Mouse (Mus musculus) telencephalon, adult 2 months (tissue): ENCODE results near the gene Agpat3.

ENCODE experiments used
- DNase-seq: peaks from one replicate; pipeline ENCODE4 v3.0.0-alpha.2; 2011; ENCODE audit warnings: low read depth, low spot score

Agpat3 gene

GRCm38 (mm10) chr10:78297576-78298484 lies 54.5 kb downstream of the Agpat3 start:
- peak; percentile 74 for DNase-seq

- no peak for DNase-seq
Measured at GRCm38 (mm10) chr10:78296980-78297379, 55.3 kb downstream of the Agpat3 start.

GRCm38 (mm10) chr10:78296371-78296770 lies 55.9 kb downstream of the Agpat3 start:
- DNase-seq = no peak

GRCm38 (mm10) chr10:78293576-78293975 lies 58.7 kb downstream of the Agpat3 start:
- no peak for DNase-seq

- DNase-seq = no peak
Measured at GRCm38 (mm10) chr10:78292381-78292780, 59.9 kb downstream of the Agpat3 start.

- DNase-seq = no peak
Measured at GRCm38 (mm10) chr10:78290730-78291535, 61.4 kb downstream of the Agpat3 start.

GRCm38 (mm10) chr10:78288896-78289295 lies 63.4 kb downstream of the Agpat3 start:
- no peak for DNase-seq

- no peak for DNase-seq
Measured at GRCm38 (mm10) chr10:78288135-78288534, 64.2 kb downstream of the Agpat3 start.

GRCm38 (mm10) chr10:78287465-78288132 lies 64.7 kb downstream of the Agpat3 start:
- DNase-seq = no peak

GRCm38 (mm10) chr10:78285959-78286358 lies 66.3 kb downstream of the Agpat3 start:
- no peak for DNase-seq

GRCm38 (mm10) chr10:78285409-78285808 lies 66.9 kb downstream of the Agpat3 start:
- DNase-seq = no peak

GRCm38 (mm10) chr10:78284812-78285211 lies 67.5 kb downstream of the Agpat3 start:
- no peak for DNase-seq

GRCm38 (mm10) chr10:78282411-78282810 lies 69.9 kb downstream of the Agpat3 start:
- DNase-seq = no peak

- DNase-seq = no peak
Measured at GRCm38 (mm10) chr10:78280486-78280885, 71.8 kb downstream of the Agpat3 start.

- peak; percentile 17 for DNase-seq
Measured at GRCm38 (mm10) chr10:78279210-78279609, 73.1 kb downstream of the Agpat3 start.

GRCm38 (mm10) chr10:78277835-78278234 lies 74.5 kb downstream of the Agpat3 start:
- DNase-seq = no peak

- no peak for DNase-seq
Measured at GRCm38 (mm10) chr10:78276242-78276641, 76.0 kb downstream of the Agpat3 start.

GRCm38 (mm10) chr10:78272932-78273331 lies 79.4 kb downstream of the Agpat3 start:
- no peak for DNase-seq

- DNase-seq = no peak
Measured at GRCm38 (mm10) chr10:78265881-78266280, 86.4 kb downstream of the Agpat3 start.

GRCm38 (mm10) chr10:78264735-78265134 lies 87.6 kb downstream of the Agpat3 start:
- DNase-seq = no peak

- no peak for DNase-seq
Measured at GRCm38 (mm10) chr10:78260916-78261650, 91.2 kb downstream of the Agpat3 start.
